Mouse (Mus musculus) left cerebral cortex, adult 8-10 months (tissue): ENCODE data around the gene Rtp4. TPM values are rescaled to one million over a fixed set of nuclear protein-coding genes. Genes with fewer than 3 reads are reported as not detected.

Experiments used
- DNase-seq, 2 experiments: peaks; one replicate each; pipeline ENCODE4 v3.0.0; 2022; ENCODE audit warnings: low spot score in 2 of 2
- total RNA-seq, 4 experiments: library from RNA; stranded (reverse); gene quantifications; 2 replicates each; pipeline ENCODE4 v1.2.4; 2022

The Rtp4 gene
- total RNA-seq, result 1 to 10 TPM; 1.6 to 4.6 (median 2.8) TPM

- no peak for DNase-seq
Measured at GRCm38 (mm10) chr16:23520235-23520871, at the start of gene Rtp4, which contains the start of gene Masp1. Gene Rtp4, plus strand, starts transcription at chr16:23520291. Gene Masp1, minus strand, starts transcription at chr16:23520815.

DNA sequence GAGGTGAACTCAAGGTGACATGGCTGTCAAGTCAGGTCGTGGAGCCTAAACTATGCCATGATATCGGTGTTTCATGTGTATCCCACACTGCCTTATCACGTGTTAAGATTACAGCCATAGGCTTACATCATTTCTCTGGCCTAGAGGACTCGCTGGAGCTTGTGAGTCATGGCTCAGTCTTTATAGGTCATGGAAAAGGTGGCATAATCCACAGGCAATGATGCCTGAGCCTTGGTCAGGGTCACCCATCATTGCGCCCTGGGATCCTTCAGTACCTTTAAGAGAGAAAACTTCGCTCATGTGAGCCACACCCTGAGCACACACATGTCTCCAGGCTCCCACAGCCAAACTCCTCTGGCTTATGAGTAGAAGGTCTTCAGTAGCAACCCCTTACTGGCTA, 48.5 kb upstream of the Rtp4 start:
- DNase-seq, result no peak

DNA sequence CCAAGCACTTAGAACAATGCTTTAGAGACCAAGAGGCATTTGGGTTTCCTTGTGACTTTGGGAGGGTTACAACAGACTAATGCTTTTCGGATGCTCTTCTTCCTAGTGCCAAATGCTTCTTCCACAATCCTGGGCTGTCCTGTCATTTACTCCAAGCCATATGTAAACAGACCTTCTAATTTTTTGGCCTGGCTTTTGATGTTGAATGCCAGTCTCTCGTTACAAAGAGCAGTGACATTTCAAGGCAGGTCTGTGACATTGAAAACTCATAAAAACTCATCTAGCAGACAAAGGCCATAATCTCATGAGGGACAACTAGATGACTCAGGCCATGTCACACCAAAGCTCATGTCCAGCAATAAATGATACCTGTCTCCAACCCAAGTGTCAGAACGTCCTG, 48.0 kb upstream of the Rtp4 start:
- no peak for DNase-seq

GRCm38 (mm10) chr16:23475651-23476050, 44.4 kb upstream of the Rtp4 start:
- no peak for DNase-seq

DNA sequence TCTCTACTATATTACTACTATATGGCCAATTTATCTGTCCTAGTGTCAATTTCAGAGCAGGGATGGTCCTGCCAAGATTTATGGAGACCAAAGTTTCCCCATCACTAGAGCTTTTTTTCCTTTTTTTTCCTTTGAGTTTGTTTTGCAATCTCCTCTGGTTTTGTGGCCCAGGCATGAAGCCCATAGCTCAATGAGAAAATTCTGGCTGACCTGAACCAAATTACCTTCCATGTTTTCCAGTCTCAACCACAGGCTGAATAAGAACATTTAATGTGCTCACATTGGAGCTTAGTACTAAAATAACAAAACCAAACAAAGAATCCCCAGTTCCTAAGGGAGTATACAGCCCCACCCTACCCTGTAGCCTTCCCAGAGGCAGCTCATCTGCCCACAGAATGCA, 43.5 kb upstream of the Rtp4 start:
- DNase-seq, result no peak

- DNase-seq, result no peak
Measured at GRCm38 (mm10) chr16:23479872-23480603, 40.1 kb upstream of the Rtp4 start.

DNA sequence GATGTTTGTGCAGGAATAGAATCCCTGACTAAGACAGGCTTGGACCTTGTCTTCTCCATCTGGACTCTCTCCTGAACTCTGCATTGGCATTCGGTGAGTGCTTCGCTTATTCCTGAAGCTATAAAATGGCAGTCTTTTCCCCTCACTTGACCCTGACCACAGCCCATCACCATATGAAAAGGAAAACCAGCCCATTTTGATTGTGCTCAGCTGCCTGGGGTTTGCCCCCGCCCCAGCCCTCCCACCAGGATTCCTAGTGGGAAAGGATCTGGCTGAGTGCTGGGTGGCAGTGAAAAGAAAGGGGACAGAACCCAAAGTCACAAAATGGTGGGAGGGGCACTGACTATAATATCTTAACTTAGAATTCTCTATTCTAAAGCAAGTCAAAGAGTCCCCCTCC, 37.9 kb upstream of the Rtp4 start:
- no peak for DNase-seq

DNA sequence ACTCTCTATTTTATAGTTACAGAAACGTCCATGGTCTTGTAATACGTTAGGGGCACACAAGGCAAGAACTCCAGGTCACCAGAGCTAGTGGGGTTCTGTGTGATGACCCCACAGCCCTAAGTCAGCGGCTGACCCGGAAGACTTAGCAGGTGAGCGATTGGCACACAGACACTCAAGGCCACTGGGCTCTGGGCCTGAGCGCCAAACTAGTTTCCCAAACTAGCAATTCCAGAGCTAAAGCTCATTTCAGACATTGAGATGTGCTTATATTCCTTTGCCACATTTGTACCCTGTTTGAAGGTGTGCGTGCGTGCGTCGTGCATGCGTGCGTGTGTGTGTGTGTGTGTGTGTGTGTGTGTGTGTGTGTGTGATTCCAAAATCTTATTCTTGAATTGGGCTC, 37.2 kb upstream of the Rtp4 start:
- DNase-seq, result no peak

- no peak for DNase-seq
Measured at GRCm38 (mm10) chr16:23483292-23483691, 36.8 kb upstream of the Rtp4 start.

DNA sequence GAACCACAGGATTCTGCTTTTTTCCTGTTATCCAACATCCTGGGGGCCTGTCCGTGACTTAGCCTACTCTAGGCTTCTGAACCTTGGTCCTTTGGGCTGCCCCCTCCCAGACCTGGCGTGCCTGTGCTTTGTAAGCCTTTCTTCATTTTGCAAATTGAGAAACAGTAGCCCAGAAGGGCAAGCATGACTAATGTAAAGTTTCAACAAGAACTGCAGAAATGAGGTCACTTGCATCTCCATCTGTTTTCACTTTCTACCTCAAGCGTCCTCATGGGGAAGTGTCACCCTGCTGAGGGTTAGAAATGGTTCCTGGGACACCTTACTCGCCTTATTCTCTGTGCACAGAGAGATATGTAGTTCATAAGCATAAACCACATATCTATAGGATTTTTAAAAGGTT, 27.3 kb upstream of the Rtp4 start:
- no peak for DNase-seq

DNA sequence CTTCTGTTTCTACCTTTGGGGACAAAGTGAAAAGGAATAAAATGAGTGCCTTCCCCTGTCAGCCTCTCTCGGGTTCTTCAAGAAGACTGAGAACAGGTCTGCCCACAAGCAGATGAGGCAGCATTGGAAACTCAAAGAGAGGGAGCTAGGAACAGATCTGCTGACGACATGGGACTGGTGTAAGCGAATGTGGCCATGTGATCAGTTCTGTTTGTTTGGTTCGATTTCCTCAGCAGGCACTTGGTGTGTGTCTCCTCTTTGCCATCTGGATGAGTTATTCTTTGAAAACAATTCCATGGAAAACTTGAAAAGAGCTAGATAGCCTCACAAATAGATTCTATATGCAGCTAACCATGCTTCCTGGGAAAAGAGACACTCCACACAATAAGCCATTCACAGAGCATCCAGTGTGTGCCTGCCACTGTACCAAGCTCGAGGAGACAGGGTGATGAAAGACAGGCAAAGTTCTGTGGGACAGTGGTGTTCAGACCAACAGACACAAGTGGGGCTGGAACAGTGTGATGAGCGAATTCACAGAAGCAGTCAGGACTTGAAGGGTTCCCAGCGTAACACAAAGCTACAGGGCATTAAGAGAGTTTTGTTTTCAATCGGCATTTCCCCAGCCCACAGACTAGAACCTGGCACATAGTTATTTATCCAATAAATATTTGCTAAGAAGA, 23.7 kb upstream of the Rtp4 start:
- DNase-seq, result no peak

GRCm38 (mm10) chr16:23497440-23497839, 22.7 kb upstream of the Rtp4 start:
- DNase-seq, result no peak

DNA sequence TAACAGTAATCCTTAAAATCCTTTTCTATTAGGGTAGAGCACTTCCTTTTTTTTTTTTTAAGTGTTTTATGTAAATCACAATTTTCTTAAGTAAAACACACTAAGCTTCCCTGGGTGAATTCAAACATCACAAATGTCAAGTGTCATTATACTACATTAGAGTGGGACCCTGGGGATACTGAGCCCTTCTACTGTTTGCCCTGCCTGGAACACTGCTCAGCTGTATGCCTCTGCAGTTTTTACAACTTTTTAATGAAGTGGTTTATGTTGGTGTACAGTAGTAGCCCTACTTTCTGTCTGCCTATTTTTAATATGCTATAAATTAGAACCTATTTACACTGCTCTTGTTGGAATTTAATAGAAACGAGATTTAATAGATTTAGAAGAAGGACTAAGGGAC, 22.2 kb upstream of the Rtp4 start:
- DNase-seq, result no peak

GRCm38 (mm10) chr16:23498691-23499131, 21.4 kb upstream of the Rtp4 start:
- DNase-seq, result no peak

- DNase-seq, result no peak
Measured at GRCm38 (mm10) chr16:23500558-23500957, 19.5 kb upstream of the Rtp4 start.

- no peak for DNase-seq
Measured at GRCm38 (mm10) chr16:23501288-23501687, 18.8 kb upstream of the Rtp4 start.

- no peak for DNase-seq
Measured at GRCm38 (mm10) chr16:23502478-23502877, 17.6 kb upstream of the Rtp4 start.

DNA sequence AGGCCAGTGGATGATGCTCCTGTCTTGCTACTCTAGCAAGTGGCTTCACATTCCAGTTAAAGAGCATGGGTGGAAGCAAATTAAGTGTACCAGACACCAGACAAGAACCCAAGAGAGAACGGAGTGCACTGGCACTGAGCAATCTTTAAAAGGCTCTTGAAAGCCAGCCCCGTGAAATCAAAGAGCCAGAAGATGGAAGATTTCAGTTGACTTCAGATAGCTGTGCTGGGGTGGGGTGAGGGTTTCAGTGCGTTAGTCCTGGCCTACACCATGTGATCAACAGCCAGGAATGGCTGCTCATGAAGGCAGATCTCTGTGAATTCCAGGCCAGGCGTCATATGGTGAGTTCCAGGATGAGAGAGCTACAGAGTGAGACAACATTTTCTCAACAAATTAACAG, 16.7 kb upstream of the Rtp4 start:
- DNase-seq, result no peak

DNA sequence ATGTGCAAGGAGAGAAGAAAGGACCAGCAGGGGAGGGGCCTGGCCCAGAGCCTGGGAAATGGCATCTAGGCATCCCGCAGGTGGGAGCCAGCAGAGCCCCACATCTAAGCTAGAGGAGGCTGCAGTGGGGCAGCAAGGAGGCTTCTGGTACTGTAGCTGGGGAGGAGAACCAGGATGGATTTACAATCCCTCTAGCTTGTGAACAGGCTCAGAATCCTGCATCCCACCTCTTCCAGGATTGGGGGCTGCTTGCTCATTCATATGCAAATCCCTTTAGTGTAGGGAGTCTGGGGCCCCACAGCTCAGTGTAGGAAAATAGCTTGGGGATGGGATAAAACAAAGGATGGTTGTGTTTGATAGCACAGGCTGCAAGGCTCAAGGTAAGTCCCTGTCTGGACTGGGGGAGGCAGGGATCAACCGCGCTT, 15.8 kb upstream of the Rtp4 start:
- no peak for DNase-seq

- no peak for DNase-seq
Measured at GRCm38 (mm10) chr16:23505904-23506687, 14.0 kb upstream of the Rtp4 start.

- no peak for DNase-seq
Measured at GRCm38 (mm10) chr16:23511166-23511935, 8.7 kb upstream of the Rtp4 start.
